Mouse (Mus musculus): Measurements from ENCODE around the gene Cfap97d1.

Cfap97d1 gene

GRCm38 (mm10) chr11:101984054-101985025 is at the start of gene Cfap97d1:
Gene Cfap97d1 (plus strand): TSS chr11:101984279.
- peak; percentile 75 for DNase-seq (ENCODE audit: low spot score)

- DNase-seq (ENCODE audit: low spot score): no peak
These were observed 48.3 kb upstream of the Cfap97d1 start for GRCm38 (mm10) chr11:101935743-101936142.

DNA sequence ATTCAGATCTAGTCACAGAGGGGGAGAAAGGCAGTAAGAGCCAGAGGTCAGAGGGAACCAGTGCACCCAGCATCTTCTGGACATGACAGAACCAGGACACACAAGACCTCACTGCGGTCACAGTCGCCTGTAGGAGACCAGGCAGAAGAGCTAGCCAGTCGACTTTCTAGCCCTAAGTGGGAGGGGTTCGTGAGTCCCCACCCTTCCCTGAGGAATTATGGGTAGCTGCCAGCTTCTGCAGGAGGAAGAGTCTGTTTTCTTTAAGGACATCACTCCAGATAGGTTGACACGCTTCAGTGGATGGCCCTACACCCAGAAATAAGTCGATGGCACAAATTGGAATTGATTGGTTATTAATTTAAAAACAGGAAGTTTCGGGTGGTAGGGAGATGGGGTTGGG is 47.7 kb upstream of the Cfap97d1 start:
- DNase-seq (ENCODE audit: low spot score): no peak

- DNase-seq (ENCODE audit: low spot score): no peak
These were observed 47.0 kb upstream of the Cfap97d1 start for GRCm38 (mm10) chr11:101937108-101937507.

DNA sequence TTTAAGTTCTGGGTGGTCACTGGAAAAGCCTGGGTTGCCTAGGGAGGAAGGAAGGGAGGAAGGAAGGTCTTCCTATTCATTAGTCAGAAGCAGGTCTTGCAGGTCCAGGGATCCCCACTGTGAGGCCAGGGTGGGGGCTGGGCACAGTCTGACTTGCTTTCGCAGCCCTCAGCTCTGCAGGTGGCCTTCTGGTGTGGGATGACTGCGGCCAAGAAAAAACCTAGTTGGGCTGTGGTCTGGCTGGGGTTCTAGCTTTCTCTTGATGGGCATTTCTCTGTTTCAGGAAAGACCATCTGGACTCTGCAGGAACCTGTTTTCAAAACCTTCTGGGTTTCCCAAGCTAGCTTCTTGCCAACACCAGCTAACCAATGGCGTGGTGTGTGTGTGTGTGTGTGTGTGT is 41.0 kb upstream of the Cfap97d1 start:
- DNase-seq (ENCODE audit: low spot score): no peak

DNA sequence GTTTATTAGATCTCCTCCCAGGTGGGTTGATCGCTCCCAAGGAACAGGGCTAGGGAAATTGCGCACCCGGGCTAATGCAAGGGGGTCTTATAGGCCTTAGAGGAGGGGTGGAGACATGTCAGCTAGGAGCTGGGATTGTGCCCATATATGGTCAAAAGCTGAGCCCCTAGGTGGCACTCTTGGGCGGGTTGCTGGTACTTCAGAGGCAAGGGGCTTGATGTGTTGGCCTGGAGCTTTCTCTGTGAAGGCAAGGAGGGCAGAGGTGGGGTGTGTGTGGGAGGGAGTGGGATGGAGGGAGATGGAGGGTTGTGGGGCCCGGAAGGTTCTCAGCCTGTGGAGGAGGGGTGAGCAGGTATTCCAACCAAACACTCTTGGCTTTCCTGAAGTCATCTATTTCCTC is 37.6 kb upstream of the Cfap97d1 start:
- DNase-seq (ENCODE audit: low spot score): no peak

- no peak for DNase-seq (ENCODE audit: low spot score)
These were observed 34.1 kb upstream of the Cfap97d1 start for GRCm38 (mm10) chr11:101950021-101950420.

DNA sequence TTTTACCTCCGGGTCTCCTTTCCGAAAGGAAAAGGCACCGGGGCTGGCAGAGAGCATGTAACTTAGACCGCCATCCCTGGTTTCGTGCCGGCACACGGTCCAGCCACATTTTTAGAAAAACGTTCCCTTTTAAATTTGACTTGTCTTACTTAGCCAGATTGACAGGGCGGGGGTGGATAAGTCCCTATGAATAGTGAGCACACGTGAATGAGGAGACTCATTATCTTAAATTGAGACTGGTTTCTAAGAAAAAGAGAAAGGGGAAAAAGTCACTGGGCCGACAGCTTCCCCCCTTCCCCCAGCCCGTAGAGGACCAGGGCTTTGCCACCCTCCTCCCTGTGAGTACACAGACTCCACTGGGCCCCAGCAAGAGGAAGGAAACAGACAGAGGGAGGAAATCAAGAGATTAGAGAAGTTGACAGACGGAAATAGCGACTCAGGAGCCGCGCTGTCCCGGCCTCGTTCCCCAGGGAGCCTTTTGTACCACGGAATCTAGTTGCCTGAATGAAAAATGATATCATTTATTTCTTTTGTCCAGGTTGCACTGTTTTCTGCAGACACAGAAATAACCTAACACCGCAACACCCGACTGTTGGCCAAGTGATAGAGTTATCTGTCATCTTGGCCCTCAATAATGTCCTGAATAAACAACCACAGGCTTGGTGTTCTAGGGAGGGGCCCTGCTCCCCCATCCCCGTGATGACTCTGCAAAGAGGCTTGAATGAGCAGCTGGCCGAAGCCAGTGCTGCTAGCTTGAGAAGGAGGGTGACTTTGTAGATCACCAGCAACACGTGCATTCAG is 31.3 kb upstream of the Cfap97d1 start:
- no peak for DNase-seq (ENCODE audit: low spot score)

DNA sequence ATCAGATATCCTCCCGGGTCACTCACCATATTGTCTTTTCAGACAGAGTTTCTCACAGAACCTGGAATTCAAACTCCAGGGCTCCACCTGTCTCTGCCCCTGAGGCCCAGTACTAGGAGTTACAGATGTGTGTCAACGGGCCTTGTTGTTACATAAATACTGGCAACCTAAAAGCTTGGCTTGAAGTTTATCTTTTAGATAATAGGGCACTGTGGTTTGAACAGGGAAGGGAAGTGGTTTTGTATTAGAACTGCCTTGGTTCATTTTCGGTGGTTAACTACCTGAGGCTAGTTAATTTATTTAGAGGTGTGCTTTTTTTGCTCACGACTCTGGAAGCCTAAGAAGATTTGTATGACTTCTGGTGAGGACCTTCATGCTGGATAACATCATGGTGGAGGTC is 30.6 kb upstream of the Cfap97d1 start:
- no peak for DNase-seq (ENCODE audit: low spot score)

DNA sequence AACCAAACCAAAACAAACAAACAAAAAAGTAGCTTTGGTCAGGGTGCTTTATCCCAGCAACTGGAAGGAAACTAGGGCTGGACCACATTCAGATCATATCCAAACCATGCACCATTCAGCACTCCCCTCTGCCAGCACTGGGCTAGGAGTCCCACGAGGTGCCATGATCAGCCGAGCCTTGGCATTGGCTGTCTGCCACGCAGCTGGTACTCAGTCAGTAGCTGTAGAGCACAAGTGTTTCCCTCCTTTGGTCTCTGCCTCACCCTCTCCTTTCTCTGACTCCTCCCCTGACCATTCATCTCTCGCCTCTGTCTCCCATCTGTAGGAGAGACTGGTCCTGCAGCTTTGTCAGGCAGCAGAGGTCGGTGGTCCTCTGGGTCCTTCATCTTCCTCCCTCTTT is 26.6 kb upstream of the Cfap97d1 start:
- DNase-seq (ENCODE audit: low spot score): no peak

- no peak for DNase-seq (ENCODE audit: low spot score)
These were observed 21.0 kb upstream of the Cfap97d1 start for GRCm38 (mm10) chr11:101963043-101963442.

GRCm38 (mm10) chr11:101963473-101964291 is 20.4 kb upstream of the Cfap97d1 start:
- DNase-seq (ENCODE audit: low spot score): no peak

DNA sequence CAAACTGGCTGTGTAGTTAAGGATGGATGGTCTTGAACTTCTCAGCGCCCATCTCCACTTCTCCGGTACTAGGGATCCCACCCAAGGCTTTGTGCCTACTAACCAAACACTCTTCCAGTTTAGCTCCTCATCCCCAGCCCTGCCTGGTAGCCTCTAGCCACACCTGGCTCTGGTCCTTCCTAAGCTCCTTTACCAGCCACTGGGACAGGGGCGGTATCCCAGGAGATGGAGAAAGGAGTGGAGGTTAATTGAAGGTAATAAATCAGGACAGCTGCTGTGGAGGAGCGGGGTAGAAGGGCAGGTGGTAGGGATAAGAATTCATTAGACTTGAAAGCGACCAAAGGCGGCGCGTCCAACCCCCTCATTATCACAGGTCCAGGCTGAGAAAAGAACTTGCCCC is 19.4 kb upstream of the Cfap97d1 start:
- no peak for DNase-seq (ENCODE audit: low spot score)

GRCm38 (mm10) chr11:101965553-101965952 is 18.5 kb upstream of the Cfap97d1 start:
- no peak for DNase-seq (ENCODE audit: low spot score)

GRCm38 (mm10) chr11:101966965-101967614 is 17.0 kb upstream of the Cfap97d1 start, which contains the start of gene Sost:
Gene Sost (minus strand): TSS chr11:101967015.
- no peak for DNase-seq (ENCODE audit: low spot score)

GRCm38 (mm10) chr11:101968311-101968710 is 15.8 kb upstream of the Cfap97d1 start:
- no peak for DNase-seq (ENCODE audit: low spot score)

GRCm38 (mm10) chr11:101968791-101969190 is 15.3 kb upstream of the Cfap97d1 start:
- peak; percentile 32 for DNase-seq (ENCODE audit: low spot score)

GRCm38 (mm10) chr11:101969835-101970234 is 14.2 kb upstream of the Cfap97d1 start:
- no peak for DNase-seq (ENCODE audit: low spot score)

DNA sequence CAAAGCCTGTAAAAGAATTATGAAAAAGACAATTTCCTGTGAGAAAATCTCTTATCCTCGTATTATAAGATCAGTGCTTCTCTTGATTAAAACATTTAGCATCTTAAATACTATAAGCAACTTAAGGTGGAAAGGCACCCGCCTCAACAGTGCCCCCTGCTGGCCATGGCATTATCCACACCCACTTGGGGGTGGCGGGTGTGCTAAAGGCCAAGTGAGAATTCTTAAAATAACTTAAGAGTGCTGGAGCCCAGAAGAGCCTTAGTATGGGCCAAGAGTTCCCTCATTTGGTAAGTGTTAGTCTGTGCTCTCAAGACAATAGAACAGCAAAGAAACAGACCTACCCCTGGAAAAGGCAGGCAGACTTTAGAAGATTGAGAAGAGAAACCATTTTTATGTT is 12.7 kb upstream of the Cfap97d1 start:
- DNase-seq (ENCODE audit: low spot score): no peak

DNA sequence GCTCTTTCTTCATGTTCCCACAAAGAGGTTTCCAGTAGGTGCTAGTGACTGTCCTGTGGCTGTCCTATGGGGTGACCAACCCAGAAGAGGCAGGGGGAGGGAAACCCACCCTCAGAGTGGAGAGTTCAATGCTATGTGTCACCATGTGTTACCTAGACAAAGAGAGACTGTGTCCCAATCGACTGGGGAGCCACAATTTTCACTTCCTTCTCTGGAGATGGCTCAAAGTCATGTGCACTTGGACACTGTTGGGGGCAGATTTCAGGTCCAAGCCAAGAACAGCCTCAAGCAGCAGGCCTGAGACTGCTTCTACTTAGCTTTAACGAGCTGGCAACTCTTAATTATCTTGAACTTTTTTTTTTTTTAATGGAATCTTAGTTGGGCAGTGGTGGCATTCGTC is 12.0 kb upstream of the Cfap97d1 start:
- no peak for DNase-seq (ENCODE audit: low spot score)

DNA sequence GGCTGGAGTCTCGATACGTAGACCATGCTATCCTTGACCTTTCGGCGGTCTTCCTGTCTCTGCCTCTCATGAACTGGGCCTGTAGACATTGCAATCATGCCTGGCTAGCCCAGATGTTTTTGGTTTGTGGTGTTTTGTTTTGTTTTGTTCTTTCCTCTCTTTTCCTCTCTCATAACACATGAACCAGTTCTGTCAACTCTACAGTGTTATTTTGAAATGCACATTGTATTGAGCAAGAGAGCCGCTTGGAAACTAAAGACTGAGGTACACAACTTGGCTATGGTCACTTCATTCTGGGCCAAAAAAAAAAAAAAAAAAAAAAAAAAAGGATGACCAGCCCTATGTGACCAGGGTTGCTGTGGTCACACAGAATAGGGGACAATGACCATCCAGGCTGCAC is 11.4 kb upstream of the Cfap97d1 start:
- no peak for DNase-seq (ENCODE audit: low spot score)
